Mouse (Mus musculus) c-Kit-positive CD71-positive TER-119-positive erythroid progenitor cells, embryonic 14.5 days (primary cell): ENCODE data around the gene Snrnp25.
A peak's percentile ranks its signal among the peaks of the same experiment; 100 is the strongest.
"Not testable (repeated sequence)": the region's sequence is repeated elsewhere in the genome, so short reads cannot be mapped to it uniquely, and the experiment has no call there.

Source experiments
- DNase-seq: peaks from one replicate; pipeline ENCODE4 v3.0.0-alpha.2; 2013; ENCODE audit warnings: low spot score

The Snrnp25 gene

DNA sequence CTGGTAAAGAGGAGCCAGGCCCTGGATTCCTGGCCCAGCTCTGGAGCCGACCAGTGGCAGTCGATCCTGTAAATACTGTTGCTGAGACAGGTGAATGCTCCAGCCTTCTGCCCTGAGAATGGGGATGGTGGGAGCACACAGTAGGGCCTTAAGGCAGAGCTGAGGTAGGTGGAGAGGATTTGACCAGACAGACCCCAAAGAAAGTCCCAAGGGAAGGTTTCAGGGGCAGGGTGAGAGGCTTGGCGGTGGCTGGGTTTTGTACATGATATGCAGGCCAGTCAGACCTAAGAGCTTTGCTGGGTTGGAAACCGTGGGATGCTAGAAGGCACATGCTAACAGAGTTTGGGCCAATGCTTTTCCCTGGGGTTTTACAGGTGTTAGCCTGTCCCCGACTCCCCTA lies 10.6 kb upstream of the Snrnp25 start:
- no peak for DNase-seq

DNA sequence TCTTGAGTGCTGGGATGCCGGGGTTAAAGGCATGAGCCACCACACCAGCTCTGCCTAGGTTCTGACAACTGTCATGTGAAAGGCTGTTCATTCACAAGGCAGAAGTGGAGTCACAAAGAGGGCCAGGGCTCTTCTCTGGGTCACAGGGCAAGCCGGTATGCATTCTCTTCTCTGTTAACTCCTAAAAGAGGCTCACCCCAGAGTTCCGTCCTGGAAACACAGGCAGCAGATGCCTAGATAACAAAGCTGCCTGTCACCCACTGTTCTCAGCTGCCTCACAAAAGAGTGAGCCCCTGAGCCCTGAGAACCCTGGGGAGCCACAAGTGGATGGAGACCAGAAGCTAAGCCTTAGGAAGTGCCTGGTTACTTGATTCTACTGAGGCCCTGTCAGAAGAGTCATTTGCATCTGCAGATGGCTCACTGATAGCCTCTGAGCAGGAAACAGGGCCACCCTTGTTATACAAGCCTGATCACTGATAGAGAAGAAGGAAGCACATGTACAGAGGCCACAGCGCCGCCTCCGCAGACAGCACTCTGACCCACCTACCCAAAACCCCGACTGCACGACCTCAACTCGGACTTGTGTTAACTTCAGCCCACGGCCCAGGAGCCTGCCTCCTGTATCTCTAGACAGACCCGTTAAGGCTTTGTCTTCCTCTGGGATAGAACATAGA lies 9.2 kb upstream of the Snrnp25 start:
- no peak for DNase-seq

- DNase-seq = no peak
Measured at GRCm38 (mm10) chr11:32196727-32197126, 8.5 kb upstream of the Snrnp25 start.

DNA sequence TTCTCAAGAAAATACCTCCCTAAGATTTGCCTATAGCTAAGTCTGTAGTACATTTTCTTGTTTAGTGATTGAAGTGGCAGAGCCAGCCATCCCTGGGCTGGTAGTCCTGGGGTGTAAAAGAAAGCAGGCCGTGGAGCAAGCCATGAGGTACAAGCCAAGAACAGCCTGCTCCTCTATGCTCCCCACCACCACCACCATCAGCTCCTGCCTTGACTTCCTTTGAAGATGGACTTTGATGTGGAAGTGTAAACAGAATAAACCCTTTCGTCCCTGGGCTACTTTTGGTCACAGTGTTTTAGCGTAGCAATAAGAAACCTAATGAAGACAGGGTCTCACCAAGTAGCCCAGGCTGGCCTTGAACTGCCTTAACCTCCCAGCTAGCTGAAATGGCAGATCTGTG lies 7.4 kb upstream of the Snrnp25 start:
- no peak for DNase-seq

DNA sequence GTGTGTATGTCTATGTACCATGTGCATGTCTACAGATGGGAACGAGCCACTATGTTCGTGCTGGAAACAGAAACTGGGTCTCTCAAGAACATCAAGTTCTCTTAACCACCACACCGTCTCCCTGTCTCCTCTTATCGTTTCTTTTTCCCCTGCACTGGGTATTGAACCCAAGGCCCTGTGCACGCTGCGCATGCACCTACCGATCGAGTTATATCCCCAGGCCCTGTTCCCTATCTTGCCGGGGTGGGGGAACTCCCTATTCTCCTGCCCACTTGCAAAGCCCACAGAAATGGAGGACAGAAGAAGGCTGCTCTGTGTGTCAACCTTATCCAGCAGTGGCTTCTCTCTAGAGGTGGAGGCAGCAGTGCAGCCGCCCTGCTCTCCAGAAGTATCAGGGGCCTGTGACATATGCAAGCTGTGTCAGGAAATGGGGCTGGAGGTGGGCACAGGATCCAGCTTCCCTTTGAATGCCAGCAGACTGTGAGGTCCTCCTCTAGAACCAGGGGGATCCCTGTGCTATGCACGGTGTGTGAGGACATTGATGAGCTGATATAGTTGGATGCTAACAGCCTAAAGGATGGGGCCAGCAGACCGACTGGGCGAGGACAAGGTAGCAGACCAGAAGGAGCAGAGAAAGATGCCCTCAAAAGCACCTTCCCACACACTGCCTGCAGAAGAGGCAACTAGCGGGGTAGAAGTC lies 6.8 kb upstream of the Snrnp25 start:
- no peak for DNase-seq

DNA sequence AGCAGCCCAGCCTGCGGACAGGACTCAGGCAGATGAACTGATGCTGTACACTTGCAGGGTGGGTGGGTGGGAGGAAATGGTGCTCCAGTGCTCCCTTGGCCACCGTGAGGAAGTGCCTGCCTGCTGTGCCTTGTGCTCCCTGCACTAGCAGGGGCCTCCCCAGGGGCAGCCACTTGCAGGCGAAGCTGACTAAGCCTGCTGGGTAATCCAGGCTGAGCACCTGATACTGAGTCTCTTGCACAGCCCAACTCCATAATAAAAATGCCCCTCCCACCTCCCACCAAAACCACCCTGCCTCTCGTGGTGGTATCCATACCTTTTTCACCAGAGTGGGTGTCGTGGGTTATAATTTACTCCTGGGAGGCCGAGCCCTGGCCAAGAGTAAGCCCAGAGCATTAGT lies 6.0 kb upstream of the Snrnp25 start:
- no peak for DNase-seq

- DNase-seq = no peak
Measured at GRCm38 (mm10) chr11:32200075-32200601, 5.1 kb upstream of the Snrnp25 start, which contains the start of gene Il9r. Gene Il9r, minus strand, starts transcription at chr11:32200279.

- DNase-seq = not testable (repeated sequence)
Measured at GRCm38 (mm10) chr11:32200992-32201391, 4.2 kb upstream of the Snrnp25 start.

DNA sequence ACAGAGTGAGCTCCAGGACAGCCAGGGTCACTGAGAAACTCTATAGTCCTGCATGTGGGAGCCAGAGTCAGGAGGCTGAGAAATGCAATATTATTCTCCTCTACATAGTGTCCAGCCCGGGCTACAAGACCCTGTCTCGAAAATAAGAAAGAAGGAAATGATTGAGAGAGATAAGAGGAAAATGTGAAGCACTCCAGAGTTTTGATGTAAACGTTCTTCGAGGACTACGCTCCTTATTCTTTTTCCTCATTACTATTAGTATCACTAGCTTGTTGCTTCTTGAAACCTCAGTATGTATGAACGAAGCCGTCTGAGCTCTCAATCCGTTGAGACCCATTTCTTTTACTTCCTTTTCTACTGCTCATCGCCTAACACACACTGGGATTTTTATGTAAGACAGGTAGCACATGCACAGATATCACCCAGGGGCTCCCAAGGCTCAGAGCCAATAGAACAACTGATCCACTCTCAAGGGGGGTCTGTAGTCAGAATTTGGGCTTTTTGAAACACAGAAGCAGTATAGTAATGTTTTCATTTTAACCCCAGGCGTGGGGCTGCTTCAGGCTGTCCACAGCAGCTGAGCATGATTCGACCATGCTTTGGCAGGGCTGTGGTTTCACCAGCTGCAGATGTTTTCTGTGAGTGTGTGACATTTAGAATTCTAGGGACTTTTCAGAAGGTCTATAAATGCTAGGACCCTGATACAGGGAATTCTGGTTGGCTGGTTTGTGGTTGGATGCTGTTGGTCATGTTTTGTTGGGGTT lies 3.1 kb upstream of the Snrnp25 start:
- DNase-seq = no peak

- DNase-seq = no peak
Measured at GRCm38 (mm10) chr11:32210623-32211022, 5.4 kb downstream of the Snrnp25 start.

GRCm38 (mm10) chr11:32215372-32216162 lies 10.4 kb downstream of the Snrnp25 start:
- DNase-seq = no peak

- DNase-seq = peak; percentile 74
Measured at GRCm38 (mm10) chr11:32216851-32217250, 11.6 kb downstream of the Snrnp25 start.

DNA sequence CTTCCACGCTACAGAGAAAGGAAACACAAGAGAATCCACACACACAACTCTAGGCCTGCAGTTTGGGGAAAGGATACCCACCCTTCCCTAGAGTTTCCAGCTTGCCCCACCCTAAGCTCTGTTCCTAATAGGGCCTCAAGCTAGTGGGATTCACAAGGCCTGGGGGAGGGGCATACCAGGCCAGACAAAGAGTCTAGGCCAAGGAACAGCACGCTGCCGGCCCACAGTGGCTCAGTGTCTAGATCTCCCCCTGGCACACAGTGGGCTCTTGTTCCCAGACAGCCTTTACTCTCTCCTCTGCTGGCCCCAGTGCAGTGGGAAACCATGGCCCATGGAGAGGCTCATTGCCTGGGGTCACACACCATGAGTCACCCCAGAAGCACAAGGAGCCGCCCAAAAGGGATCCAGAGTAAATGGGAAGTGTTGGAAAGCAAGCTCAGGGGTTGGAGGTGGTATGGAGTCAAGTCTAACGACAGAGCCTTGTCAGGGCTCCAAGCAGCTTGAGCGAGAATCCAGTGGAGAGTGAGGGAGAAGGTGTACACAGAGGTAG lies 13.4 kb downstream of the Snrnp25 start:
- no peak for DNase-seq

GRCm38 (mm10) chr11:32219287-32219686 lies 14.1 kb downstream of the Snrnp25 start:
- DNase-seq = no peak

DNA sequence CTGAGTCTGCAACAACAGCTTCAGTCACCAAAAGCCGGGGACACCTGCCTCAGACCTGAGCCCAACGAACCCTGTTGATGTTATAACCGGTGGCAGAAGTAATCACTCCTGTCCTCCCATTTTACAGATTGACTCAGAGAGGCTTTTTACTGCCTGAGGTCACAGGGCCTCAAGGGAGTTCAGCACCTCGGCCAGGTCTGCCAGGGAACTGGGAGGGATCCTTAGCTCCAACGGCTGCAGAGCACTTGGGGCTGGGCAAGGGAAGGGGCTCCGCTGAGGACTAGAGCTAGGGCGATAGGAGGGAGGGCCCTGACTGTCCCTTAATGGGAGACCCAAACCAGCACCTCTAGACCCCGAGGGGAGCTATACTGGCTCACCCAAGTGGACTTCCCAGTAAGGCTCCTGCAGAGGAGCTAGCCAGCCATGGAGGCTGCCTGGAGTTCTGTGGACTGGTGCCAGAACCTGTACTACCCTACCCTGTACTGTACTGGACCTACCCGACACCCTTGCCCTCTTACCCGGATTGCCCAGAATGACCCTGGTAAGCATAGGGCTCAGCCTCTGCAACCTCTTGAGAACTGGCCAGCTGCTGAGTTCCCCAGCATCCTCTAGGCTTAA lies 15.5 kb downstream of the Snrnp25 start:
- DNase-seq = no peak

GRCm38 (mm10) chr11:32221225-32221950 lies 16.2 kb downstream of the Snrnp25 start:
- no peak for DNase-seq

- no peak for DNase-seq
Measured at GRCm38 (mm10) chr11:32221951-32222409, 16.8 kb downstream of the Snrnp25 start, which contains the start of gene Rhbdf1. Gene Rhbdf1, minus strand, starts transcription at chr11:32222300.

- no peak for DNase-seq
Measured at GRCm38 (mm10) chr11:32222570-32223194, 17.5 kb downstream of the Snrnp25 start.

DNA sequence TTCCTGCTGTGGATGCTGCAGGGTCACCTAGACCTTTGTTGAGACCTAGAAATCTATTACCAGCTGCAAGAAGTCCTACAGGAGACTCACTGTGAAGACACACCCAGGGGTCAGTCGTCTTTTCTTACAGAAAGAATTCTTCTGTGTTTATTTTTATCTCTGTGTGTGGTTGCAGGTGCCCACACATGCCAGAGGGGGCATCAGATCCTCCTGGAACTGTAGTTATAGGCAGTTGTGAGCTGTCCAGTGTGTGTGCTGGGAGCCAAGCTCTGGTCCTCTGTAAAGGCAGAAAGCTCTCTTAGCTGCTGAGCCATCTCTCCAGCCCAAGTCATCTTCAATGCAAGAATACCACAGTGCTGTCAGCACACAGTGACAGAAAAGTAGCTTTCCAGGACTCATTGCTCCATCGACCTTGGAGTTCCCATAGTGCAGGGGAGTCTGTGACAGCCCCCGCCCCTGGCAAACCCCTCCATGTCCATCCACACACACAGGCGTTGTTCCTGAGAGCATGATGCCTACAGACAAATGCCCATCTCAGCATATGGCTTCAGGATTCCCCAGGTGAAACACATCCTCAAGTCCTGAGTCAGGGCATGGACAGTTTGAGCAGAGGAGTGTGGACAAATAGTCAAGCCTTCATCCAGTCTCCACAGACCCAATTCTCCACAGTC lies 18.2 kb downstream of the Snrnp25 start:
- DNase-seq = no peak
